Mouse (Mus musculus) inflammation-experienced regulatory T-cells, adult 16 weeks (primary cell): ENCODE results near the gene Mical1. TPM values are rescaled to one million over a fixed set of nuclear protein-coding genes. Genes with fewer than 3 reads are reported as not detected.

Source experiments
- polyA plus RNA-seq: library from polyadenylated mRNA; unstranded; fragments of 100-300 nt; shearing (Covaris generic); gene quantifications from one replicate; pipeline ENCODE4 v1.2.1, GENCODE M21; 2017

The Mical1 gene
- polyA plus RNA-seq: 122 TPM

GRCm38 (mm10) chr10:41476171-41477017, at the start of gene Mical1:
Gene Mical1 (plus strand): TSS chr10:41476314.

GRCm38 (mm10) chr10:41450137-41450670, 25.9 kb upstream of the Mical1 start, which contains the start of gene Zbtb24:
Gene Zbtb24 (plus strand): TSS chr10:41450383.

GRCm38 (mm10) chr10:41489708-41490517, 13.8 kb downstream of the Mical1 start, which contains the start of the genes Smpd2 and Ppil6:
Gene Smpd2 (minus strand): TSS chr10:41490369.
Gene Ppil6 (plus strand): TSS chr10:41490439.

GRCm38 (mm10) chr10:41518981-41519618, 43.0 kb downstream of the Mical1 start, which contains the start of gene Cd164:
Gene Cd164 (plus strand): TSS chr10:41519414.

Other genes with a start within 250 kb of the Mical1 start
- 42.0 TPM for gene Fig4, start 173.1 kb upstream of the Mical1 start, polyA plus RNA-seq
- not detected for gene Ak9, start 172.3 kb upstream of the Mical1 start, polyA plus RNA-seq
- 59.3 TPM for gene Zbtb24, start 25.9 kb upstream of the Mical1 start, polyA plus RNA-seq
- 49.3 TPM for gene Smpd2, start 14.1 kb downstream of the Mical1 start, polyA plus RNA-seq
- not detected for gene Ppil6, start 14.1 kb downstream of the Mical1 start, polyA plus RNA-seq
- gene Cd164, start 43.1 kb downstream of the Mical1 start, polyA plus RNA-seq: 266 TPM
- gene Ccdc162, start 240.3 kb downstream of the Mical1 start, polyA plus RNA-seq: 0.66 TPM